Mouse (Mus musculus) kidney, adult 10 weeks (tissue): ENCODE measurements around the gene Polr2a. TPM values are rescaled to one million over a fixed set of nuclear protein-coding genes. Genes with fewer than 3 reads are reported as not detected.

Source experiments
- polyA plus RNA-seq: library from polyadenylated mRNA; stranded (reverse); fragments of 350-450 nt; fragmentation: Illumina TruSeq; extraction: RNeasy Lipid Tissue Mini Kit (QIAGEN cat#74804); gene quantifications from one replicate; pipeline ENCODE4 v1.2.3, GENCODE M21; 2014; ENCODE audit warnings: low read depth, low replicate concordance

The Polr2a gene
- polyA plus RNA-seq = 20.8 TPM

GRCm38 (mm10) chr11:69758478-69758970 lies at the start of gene Polr2a:
Polr2a (minus strand) TSS chr11:69758637.

DNA sequence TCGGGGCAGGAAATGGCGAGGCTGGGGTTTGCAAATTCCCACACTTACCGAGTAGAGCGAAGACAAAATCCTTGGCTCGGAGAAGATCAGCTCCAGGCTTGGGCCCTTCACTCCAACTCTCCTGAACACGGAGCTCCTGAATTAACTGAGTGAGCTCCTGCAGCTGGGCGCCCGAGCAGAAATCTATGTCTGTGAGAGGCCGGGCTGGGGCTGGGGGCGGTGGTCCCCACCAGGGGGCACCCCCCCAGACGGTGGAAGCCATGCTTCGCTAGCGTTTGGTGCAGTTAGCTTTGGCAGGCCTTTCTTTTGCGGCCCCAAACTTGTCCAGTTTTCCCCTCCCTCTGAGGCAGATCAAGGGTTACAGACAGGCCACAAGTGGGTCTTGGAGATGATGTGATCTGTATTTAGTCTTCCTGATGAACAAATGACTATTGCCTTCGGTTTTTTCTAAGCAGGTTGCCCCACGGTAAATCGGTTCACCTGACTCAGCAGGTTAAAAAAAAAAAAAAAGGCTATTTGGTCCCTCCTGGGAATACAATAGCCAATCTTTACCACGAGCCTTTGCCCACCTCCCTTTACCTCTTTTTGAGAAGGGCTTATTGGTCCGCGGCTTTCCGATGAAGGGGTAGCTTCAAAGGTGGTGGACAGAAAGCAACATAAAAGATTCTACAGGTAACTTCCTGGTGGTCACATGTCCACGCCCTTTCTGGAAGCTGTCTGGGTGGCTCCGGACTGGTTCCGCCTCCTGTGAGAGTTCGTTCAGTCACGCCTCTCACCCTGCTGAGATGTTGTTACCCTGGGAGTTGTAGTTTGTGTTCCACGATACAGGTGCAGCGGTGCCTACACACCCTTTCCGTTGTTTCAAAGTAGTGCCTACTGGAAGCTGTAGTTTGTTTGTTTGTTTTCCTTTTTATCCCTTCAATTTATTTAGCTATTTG lies 46.8 kb upstream of the Polr2a start, which contains the start of gene Tmem102:
Tmem102 (minus strand) TSS at position 653 of the 938 bp plus-strand sequence.

GRCm38 (mm10) chr11:69801379-69801977 lies 43.0 kb upstream of the Polr2a start, which contains the start of gene Fgf11:
Fgf11 (minus strand) TSS chr11:69801857.

GRCm38 (mm10) chr11:69795168-69795982 lies 36.9 kb upstream of the Polr2a start, which contains the start of gene Chrnb1:
Chrnb1 (minus strand) TSS chr11:69795943.

DNA sequence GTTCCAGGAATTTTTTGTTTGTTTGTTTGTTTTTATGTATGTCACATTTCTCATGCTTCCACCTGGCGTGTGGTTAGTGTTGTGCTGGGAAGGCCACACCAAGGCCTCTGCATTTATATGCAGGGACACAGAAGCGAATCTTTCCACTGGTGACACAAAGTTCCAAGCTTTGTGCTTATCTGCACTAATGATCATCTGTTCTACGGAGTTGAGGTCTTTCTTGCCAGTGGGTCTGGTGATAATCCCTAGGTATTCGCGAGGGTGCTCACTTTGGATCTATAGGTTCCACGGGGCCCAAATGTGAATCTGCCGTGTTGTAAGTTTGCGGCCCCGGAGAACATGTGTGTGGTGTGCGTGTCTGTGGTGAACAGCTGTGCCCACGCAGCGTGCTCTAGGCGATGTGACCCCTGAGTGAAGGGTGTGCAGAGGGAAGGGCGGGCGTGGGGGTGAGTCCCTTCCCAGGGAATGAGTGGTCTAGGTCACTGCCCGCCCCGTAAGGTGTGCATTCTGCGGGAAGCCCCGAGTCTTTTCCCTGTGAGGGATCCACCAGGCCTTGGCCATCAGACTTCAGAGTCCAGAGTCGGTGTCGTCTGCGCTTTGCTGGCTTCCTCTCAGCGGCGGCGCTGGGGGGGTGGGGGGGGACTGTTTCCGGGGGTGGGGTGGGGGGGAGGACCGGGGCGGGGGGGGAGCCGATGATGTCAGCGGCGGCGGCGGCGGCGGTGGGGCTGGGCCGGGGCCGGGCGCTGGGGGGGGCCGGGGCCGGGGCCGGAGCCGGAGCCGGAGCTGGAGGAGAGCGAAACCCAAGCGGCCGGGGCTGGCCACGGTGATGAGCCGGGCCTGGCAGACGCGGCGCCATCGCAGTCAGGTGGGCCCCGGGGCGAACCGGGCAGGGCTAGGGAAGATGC lies 7.0 kb upstream of the Polr2a start, which contains the start of gene Zbtb4:
Zbtb4 (plus strand) TSS at position 692 of the 905 bp plus-strand sequence.

DNA sequence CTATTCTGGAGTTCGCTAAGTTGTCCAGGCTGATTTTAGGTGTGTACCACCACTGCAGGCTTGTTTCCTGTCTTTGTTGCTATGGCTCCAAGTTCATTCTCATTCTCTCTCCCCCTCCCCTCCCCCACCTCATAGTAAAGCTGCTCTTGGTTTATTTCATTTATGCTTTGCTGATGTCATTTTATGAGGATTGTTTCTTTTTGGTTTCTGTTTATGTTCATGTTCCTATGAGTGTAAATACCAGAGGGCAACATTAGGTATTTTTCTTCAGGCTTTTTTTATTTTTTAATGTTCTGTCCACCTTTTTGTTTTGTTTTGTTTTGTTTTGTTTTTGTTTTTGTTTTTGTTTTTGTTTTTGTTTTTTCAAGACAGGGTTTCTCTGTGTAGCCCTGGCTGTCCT lies 3.4 kb upstream of the Polr2a start, which contains the start of gene Slc35g3:
Slc35g3 (minus strand) TSS at position 101 of the 400 bp plus-strand sequence.

GRCm38 (mm10) chr11:69695361-69696181 lies 62.9 kb downstream of the Polr2a start, which contains the start of the genes Tnfsf12 and Tnfsfm13:
Tnfsf12 (minus strand) TSS chr11:69695849.
Tnfsfm13 (minus strand) TSS chr11:69696098.

GRCm38 (mm10) chr11:69685526-69686148 lies 72.8 kb downstream of the Polr2a start, which contains the start of gene Tnfsf13:
Tnfsf13 (minus strand) TSS chr11:69685784.

Other genes starting within 250 kb of the Polr2a start
- gene Dnah2, start 209.5 kb downstream of the Polr2a start, polyA plus RNA-seq = not detected
- not detected for gene Efnb3, start 198.4 kb downstream of the Polr2a start, polyA plus RNA-seq
- 2.1 TPM for gene Wrap53, start 178.4 kb downstream of the Polr2a start, polyA plus RNA-seq
- gene Trp53, start 178.3 kb downstream of the Polr2a start, polyA plus RNA-seq = 2.5 TPM
- 15.9 TPM for gene Atp1b2, start 152.7 kb downstream of the Polr2a start, polyA plus RNA-seq
- gene Shbg, start 140.7 kb downstream of the Polr2a start, polyA plus RNA-seq = 0.32 TPM
- gene Sat2, start 136.6 kb downstream of the Polr2a start, polyA plus RNA-seq = 7.5 TPM
- gene Fxr2, start 125.6 kb downstream of the Polr2a start, polyA plus RNA-seq = 9.5 TPM
- gene Sox15, start 103.3 kb downstream of the Polr2a start, polyA plus RNA-seq = not detected
- gene Mpdu1, start 96.0 kb downstream of the Polr2a start, polyA plus RNA-seq = 16.5 TPM
- 1.3 TPM for gene Cd68, start 92.5 kb downstream of the Polr2a start, polyA plus RNA-seq
- 371 TPM for gene Eif4a1, start 86.2 kb downstream of the Polr2a start, polyA plus RNA-seq
- gene Senp3, start 76.6 kb downstream of the Polr2a start, polyA plus RNA-seq = 58.9 TPM
- 5.9 TPM for gene Tnfsf13, start 72.9 kb downstream of the Polr2a start, polyA plus RNA-seq
- 2.4 TPM for gene Tnfsf12, start 62.8 kb downstream of the Polr2a start, polyA plus RNA-seq
- gene Tnfsfm13, start 62.5 kb downstream of the Polr2a start, polyA plus RNA-seq = 1.1 TPM
- gene Slc35g3, start 3.3 kb upstream of the Polr2a start, polyA plus RNA-seq = not detected
- 16.5 TPM for gene Zbtb4, start 7.3 kb upstream of the Polr2a start, polyA plus RNA-seq
- 3.2 TPM for gene Chrnb1, start 37.3 kb upstream of the Polr2a start, polyA plus RNA-seq
- gene Fgf11, start 43.2 kb upstream of the Polr2a start, polyA plus RNA-seq = 3.0 TPM
- 6.4 TPM for gene Tmem102, start 47.0 kb upstream of the Polr2a start, polyA plus RNA-seq
- gene Gm39566, start 56.7 kb upstream of the Polr2a start, polyA plus RNA-seq = not detected
- gene Spem2, start 59.8 kb upstream of the Polr2a start, polyA plus RNA-seq = not detected
- not detected for gene Spem1, start 63.5 kb upstream of the Polr2a start, polyA plus RNA-seq
- 0.20 TPM for gene Nlgn2, start 79.1 kb upstream of the Polr2a start, polyA plus RNA-seq
- 42.3 TPM for gene Tmem256, start 79.9 kb upstream of the Polr2a start, polyA plus RNA-seq
- 0.77 TPM for gene Plscr3, start 87.7 kb upstream of the Polr2a start, polyA plus RNA-seq
- 1.4 TPM for gene Tnk1, start 100.1 kb upstream of the Polr2a start, polyA plus RNA-seq
- gene Tmem95, start 119.4 kb upstream of the Polr2a start, polyA plus RNA-seq = not detected
- gene Kctd11, start 122.8 kb upstream of the Polr2a start, polyA plus RNA-seq = 2.0 TPM
- not detected for gene Acap1, start 136.9 kb upstream of the Polr2a start, polyA plus RNA-seq
- gene 2810408A11Rik, start 142.3 kb upstream of the Polr2a start, polyA plus RNA-seq = 1.1 TPM
- 3.5 TPM for gene Neurl4, start 142.4 kb upstream of the Polr2a start, polyA plus RNA-seq
- 15.6 TPM for gene Gps2, start 155.3 kb upstream of the Polr2a start, polyA plus RNA-seq
- gene Eif5a, start 163.3 kb upstream of the Polr2a start, polyA plus RNA-seq = 156 TPM
- gene Ybx2, start 177.2 kb upstream of the Polr2a start, polyA plus RNA-seq = 12.8 TPM
- 1.3 TPM for gene Slc2a4, start 189.6 kb upstream of the Polr2a start, polyA plus RNA-seq
- gene Cldn7, start 206.1 kb upstream of the Polr2a start, polyA plus RNA-seq = 10.0 TPM
- gene Ctdnep1, start 222.5 kb upstream of the Polr2a start, polyA plus RNA-seq = 38.7 TPM
- 8.3 TPM for gene Elp5, start 223.9 kb upstream of the Polr2a start, polyA plus RNA-seq
- 681 TPM for gene Gabarap, start 232.5 kb upstream of the Polr2a start, polyA plus RNA-seq
- gene Phf23, start 237.1 kb upstream of the Polr2a start, polyA plus RNA-seq = 9.9 TPM
- 0.57 TPM for gene Dvl2, start 242.0 kb upstream of the Polr2a start, polyA plus RNA-seq